Mouse (Mus musculus): ENCODE results near the gene Ilf2.

GRCm38 (mm10) chr3:90437131-90437530, 38.8 kb upstream of the Ilf2 start:
- TF ChIP-seq POLR2A (IDR thresholded peaks at IDR 0.05; ENCODE audit: borderline replicate concordance, insufficient read depth, low read length), result no peak
- no peak for TF ChIP-seq CTCF (IDR thresholded peaks at IDR 0.05; ENCODE audit: borderline replicate concordance, insufficient read depth, low read depth, low read length)
